Mouse (Mus musculus) MEL (cell line): ENCODE data around the gene Dgat2. TPM values are rescaled to one million over a fixed set of nuclear protein-coding genes. Genes with fewer than 3 reads are reported as not detected.

Experiments used
- DNase-seq: peaks from one replicate; pipeline ENCODE4 v3.0.0; 2011; ENCODE audit warnings: low read depth, low spot score
- H3K27ac ChIP-seq: 2 replicates; pipeline ENCODE4 v1.5.1; 2012; ENCODE audit warnings: low read depth, mild to moderate bottlenecking, control low read depth, low read length, moderate library complexity; ENCODE audit not compliant: control insufficient read depth
- H3K27me3 ChIP-seq, 2 experiments: fragments of 150-350 bp in 1 of 2; sonication (generic) in 1 of 2; 2 replicates each; pipeline ENCODE4 v1.6.1; 2012; ENCODE audit warnings: low read length in 2 of 2, mild to moderate bottlenecking in 2 of 2, improper control_type of control experiment in 1 of 2, moderate library complexity in 1 of 2; ENCODE audit not compliant: insufficient read depth in 2 of 2, control insufficient read depth in 1 of 2
- H3K36me3 ChIP-seq, 2 experiments: 2 replicates each; pipeline ENCODE4 v1.6.1; 2012 to 2014; ENCODE audit warnings: low read length in 2 of 2, improper control_type of control experiment in 1 of 2, inconsistent platforms in 1 of 2, mild to moderate bottlenecking in 1 of 2; ENCODE audit not compliant: insufficient read depth in 2 of 2, control insufficient read depth in 1 of 2
- H3K4me1 ChIP-seq, 2 experiments: fragments of 150-350 bp in 1 of 2; sonication (generic) in 1 of 2; 2 replicates each; pipeline ENCODE4 v1.6.1; 2012; ENCODE audit warnings: low read length in 2 of 2, improper control_type of control experiment in 1 of 2, mild to moderate bottlenecking in 1 of 2; ENCODE audit not compliant: insufficient read depth in 2 of 2, control insufficient read depth in 1 of 2
- H3K4me3 ChIP-seq, 2 experiments: fragments of 150-350 bp in 1 of 2; sonication (generic) in 1 of 2; 2 replicates each; pipeline ENCODE4 v1.5.1; 2012; ENCODE audit warnings: low read depth in 2 of 2, low read length in 2 of 2, mild to moderate bottlenecking in 2 of 2, moderate library complexity in 2 of 2, control low read depth in 1 of 2, improper control_type of control experiment in 1 of 2; ENCODE audit not compliant: control insufficient read depth in 1 of 2, insufficient read depth in 1 of 2
- H3K79me2 ChIP-seq: 2 replicates; pipeline ENCODE4 v1.6.1; 2012; ENCODE audit warnings: mild to moderate bottlenecking, low read length, moderate library complexity; ENCODE audit not compliant: control insufficient read depth, poor library complexity, insufficient read depth
- H3K9ac ChIP-seq: 2 replicates; pipeline ENCODE4 v1.6.1; 2012; ENCODE audit warnings: low read depth, mild to moderate bottlenecking, control low read depth, low read length, moderate library complexity; ENCODE audit not compliant: control insufficient read depth, poor library complexity, severe bottlenecking
- H3K9me3 ChIP-seq: fragments of 150-350 bp; sonication (generic); replicated peaks from 2 replicates; pipeline ENCODE4 v1.6.1; 2012; ENCODE audit warnings: mild to moderate bottlenecking, low read length, improper control_type of control experiment, moderate library complexity; ENCODE audit not compliant: insufficient read depth
- CTCF ChIP-seq, 3 experiments: IDR thresholded peaks in 2 of 3; conservative IDR thresholded peaks in 1 of 3; 2 replicates each; pipeline ENCODE4 v1.5.1; 2011 to 2012; ENCODE audit warnings: low read length in 3 of 3, low read depth in 2 of 3, mild to moderate bottlenecking in 2 of 3, improper control_type of control experiment in 1 of 3, inconsistent platforms in 1 of 3, mixed read lengths in 1 of 3, moderate library complexity in 1 of 3; ENCODE audit not compliant: control insufficient read depth in 1 of 3, insufficient read depth in 1 of 3, poor library complexity in 1 of 3, severe bottlenecking in 1 of 3
- E2F4 ChIP-seq: IDR thresholded peaks from 2 replicates; pipeline ENCODE4 v1.6.1; 2011; ENCODE audit warnings: low read depth, low read length, improper control_type of control experiment, borderline replicate concordance
- ETS1 ChIP-seq: IDR thresholded peaks from 2 replicates; pipeline ENCODE4 v1.6.1; 2012; ENCODE audit warnings: low read depth, mild to moderate bottlenecking, inconsistent platforms, low read length, improper control_type of control experiment, moderate library complexity
- GABPA ChIP-seq: IDR thresholded peaks from 2 replicates; pipeline ENCODE4 v1.6.1; 2012; ENCODE audit warnings: low read depth, mild to moderate bottlenecking, inconsistent platforms, low read length, improper control_type of control experiment, moderate library complexity
- JUND ChIP-seq: IDR thresholded peaks from 2 replicates; pipeline ENCODE4 v1.6.1; 2011; ENCODE audit warnings: low read depth, mild to moderate bottlenecking, improper control_type of control experiment, low read length
- MAFK ChIP-seq: IDR thresholded peaks from 2 replicates; pipeline ENCODE4 v1.6.1; 2011; ENCODE audit warnings: low read depth, mild to moderate bottlenecking, low read length, improper control_type of control experiment, borderline replicate concordance
- MAX ChIP-seq: IDR thresholded peaks from 2 replicates; pipeline ENCODE4 v1.6.1; 2011; ENCODE audit warnings: low read length, improper control_type of control experiment
- MAZ ChIP-seq: IDR thresholded peaks from 2 replicates; pipeline ENCODE4 v1.6.1; 2012; ENCODE audit warnings: low read depth, mild to moderate bottlenecking, inconsistent platforms, low read length, improper control_type of control experiment
- MEF2A ChIP-seq: IDR thresholded peaks from 2 replicates; pipeline ENCODE4 v1.6.1; 2014; ENCODE audit warnings: low read depth, mild to moderate bottlenecking, inconsistent platforms, low read length, improper control_type of control experiment; ENCODE audit not compliant: poor library complexity, insufficient replicate concordance, severe bottlenecking; ENCODE audit errors: extremely low read depth
- MXI1 ChIP-seq: IDR thresholded peaks from 2 replicates; pipeline ENCODE4 v1.6.1; 2011; ENCODE audit warnings: mild to moderate bottlenecking, low read depth, low read length, improper control_type of control experiment
- MYB ChIP-seq: IDR thresholded peaks from 2 replicates; pipeline ENCODE4 v1.6.1; 2011; ENCODE audit warnings: mild to moderate bottlenecking, low read depth, low read length, improper control_type of control experiment
- MYC ChIP-seq: IDR thresholded peaks from 2 replicates; pipeline ENCODE4 v1.6.1; 2011; ENCODE audit warnings: low read depth, mild to moderate bottlenecking, low read length, improper control_type of control experiment, moderate library complexity
- NELFE ChIP-seq: IDR thresholded peaks from 2 replicates; pipeline ENCODE4 v1.6.1; 2011; ENCODE audit warnings: low read depth, low read length, improper control_type of control experiment
- NRF1 ChIP-seq: IDR thresholded peaks from 2 replicates; pipeline ENCODE4 v1.6.1; 2014; ENCODE audit warnings: low read depth, mild to moderate bottlenecking, inconsistent platforms, low read length, improper control_type of control experiment, moderate library complexity; ENCODE audit not compliant: poor library complexity, insufficient read depth, severe bottlenecking
- POLR2A ChIP-seq, 2 experiments: IDR thresholded peaks; 2 replicates each; pipeline ENCODE4 v1.6.1; 2011 to 2012; ENCODE audit warnings: low read length in 2 of 2, mild to moderate bottlenecking in 2 of 2, control low read depth in 1 of 2, improper control_type of control experiment in 1 of 2, low read depth in 1 of 2, moderate library complexity in 1 of 2; ENCODE audit not compliant: control insufficient read depth in 1 of 2, insufficient read depth in 1 of 2, poor library complexity in 1 of 2
- POLR2AphosphoS2 ChIP-seq: IDR thresholded peaks from 2 replicates; pipeline ENCODE4 v1.6.1; 2011; ENCODE audit warnings: low read length, improper control_type of control experiment
- POLR2AphosphoS5 ChIP-seq: IDR thresholded peaks from 2 replicates; pipeline ENCODE4 v1.6.1; 2012; ENCODE audit warnings: low read depth, borderline replicate concordance, mild to moderate bottlenecking, inconsistent platforms, low read length, moderate library complexity, mixed read lengths
- RCOR1 ChIP-seq: IDR thresholded peaks from 2 replicates; pipeline ENCODE4 v1.6.1; 2012; ENCODE audit warnings: low read depth, mild to moderate bottlenecking, inconsistent platforms, low read length, improper control_type of control experiment
- SIN3A ChIP-seq: IDR thresholded peaks from 2 replicates; pipeline ENCODE4 v1.6.1; 2012; ENCODE audit warnings: low read length, improper control_type of control experiment, inconsistent platforms
- SMC3 ChIP-seq: IDR thresholded peaks from 2 replicates; pipeline ENCODE4 v1.6.1; 2011; ENCODE audit warnings: low read depth, low read length, improper control_type of control experiment
- TAL1 ChIP-seq: IDR thresholded peaks from 2 replicates; pipeline ENCODE4 v1.6.1; 2012; ENCODE audit warnings: mild to moderate bottlenecking, inconsistent platforms, low read length, moderate library complexity, mixed read lengths
- TBP ChIP-seq: IDR thresholded peaks from 2 replicates; pipeline ENCODE4 v1.8.0; 2011; ENCODE audit warnings: low read depth, low read length, improper control_type of control experiment
- UBTF ChIP-seq: IDR thresholded peaks from 2 replicates; pipeline ENCODE4 v1.6.1; 2012; ENCODE audit warnings: low read depth, mild to moderate bottlenecking, inconsistent platforms, low read length, improper control_type of control experiment, moderate library complexity, borderline replicate concordance; ENCODE audit not compliant: insufficient read depth
- USF1 ChIP-seq: IDR thresholded peaks from 2 replicates; pipeline ENCODE4 v1.6.1; 2014; ENCODE audit warnings: low read depth, mild to moderate bottlenecking, inconsistent platforms, low read length, improper control_type of control experiment, moderate library complexity
- USF2 ChIP-seq, 2 experiments: IDR thresholded peaks; 2 replicates each; pipeline ENCODE4 v1.6.1; 2011 to 2012; ENCODE audit warnings: improper control_type of control experiment in 2 of 2, low read length in 2 of 2, borderline replicate concordance in 1 of 2, inconsistent platforms in 1 of 2, low read depth in 1 of 2, mild to moderate bottlenecking in 1 of 2; ENCODE audit not compliant: insufficient read depth in 1 of 2
- ZNF384 ChIP-seq: IDR thresholded peaks from 2 replicates; pipeline ENCODE4 v1.6.1; 2012; ENCODE audit warnings: low read depth, mild to moderate bottlenecking, inconsistent platforms, low read length, improper control_type of control experiment
- polyA plus RNA-seq, 2 experiments: library from polyadenylated mRNA; stranded (reverse) in 1 of 2; unstranded in 1 of 2; fragments of >175 nt in 1 of 2; fragments of >200 nt in 1 of 2; gene quantifications; 2 replicates each; pipeline versions ENCODE4 v1.2.1 to v1.2.4; 2012; ENCODE audit warnings: low replicate concordance in 2 of 2, low read depth in 1 of 2; ENCODE audit not compliant: insufficient read length in 2 of 2, insufficient read depth in 1 of 2, missing spikeins in 1 of 2
- total RNA-seq: library from RNA; depleted of rRNA; stranded (reverse); fragments of 300-350 nt; gene quantifications from 2 replicates; pipeline ENCODE4 v1.2.3, GENCODE M21; 2012

The Dgat2 gene
- total and polyA plus RNA-seq, 3 experiments: 4.1 to 7.7 TPM; not detected in 1

DNA sequence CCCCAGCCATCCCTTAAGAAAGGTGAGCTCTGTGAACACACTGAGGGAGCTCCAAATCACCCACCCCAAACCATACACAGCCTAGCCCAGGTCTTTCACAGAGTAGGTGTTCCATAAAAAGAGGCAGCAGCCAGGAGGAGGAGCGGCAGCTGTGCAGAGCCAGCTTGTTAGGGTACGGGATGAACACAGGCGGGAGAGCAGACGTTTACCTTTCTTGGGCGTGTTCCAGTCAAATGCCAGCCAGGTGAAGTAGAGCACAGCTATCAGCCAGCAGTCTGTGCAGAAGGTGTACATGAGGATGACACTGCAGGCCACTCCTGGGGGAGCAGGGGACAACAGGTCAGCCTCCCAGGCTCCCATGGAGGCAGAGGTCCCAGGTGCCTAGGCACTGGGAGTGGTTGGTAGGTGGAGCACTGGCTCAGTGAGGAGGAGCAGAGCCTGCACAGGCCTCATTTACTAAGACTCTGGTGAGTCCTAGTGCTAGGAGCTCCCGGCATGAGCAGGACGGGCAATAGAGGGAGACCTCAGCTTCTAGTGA lies 17.6 kb downstream of the Dgat2 start:
- Histone ChIP-seq H3K4me3 (no peak overlapping the region), H3K27ac (no peak overlapping the region)
- TF ChIP-seq MYB: no peak
- no peak for TF ChIP-seq ETS1
- no peak for TF ChIP-seq POLR2AphosphoS2
- no peak for TF ChIP-seq CTCF (IDR thresholded peaks at IDR 0.05 in 2 of 3, conservative IDR thresholded peaks at IDR 0.05 in 1 of 3; ENCODE audit: control insufficient read depth in 1 of 3, insufficient read depth in 1 of 3, low read depth in 2 of 3, low read length in 3 of 3, poor library complexity in 1 of 3, severe bottlenecking in 1 of 3)
- TF ChIP-seq E2F4: no peak
- TF ChIP-seq USF2 (IDR thresholded peaks at IDR 0.05; ENCODE audit: borderline replicate concordance in 1 of 2, insufficient read depth in 1 of 2, low read depth in 1 of 2, low read length in 2 of 2): no peak
- TF ChIP-seq MYC: no peak
- TF ChIP-seq NELFE: no peak
- TF ChIP-seq TBP: no peak
- no peak for TF ChIP-seq SIN3A
- no peak for TF ChIP-seq MXI1
- no peak for TF ChIP-seq POLR2AphosphoS5
- no peak for TF ChIP-seq SMC3
- TF ChIP-seq ZNF384: no peak
- no peak for TF ChIP-seq MAFK
- TF ChIP-seq MAX: no peak
- no peak for TF ChIP-seq NRF1
- no peak for TF ChIP-seq UBTF
- no peak for TF ChIP-seq TAL1
- no peak for TF ChIP-seq USF1

DNA sequence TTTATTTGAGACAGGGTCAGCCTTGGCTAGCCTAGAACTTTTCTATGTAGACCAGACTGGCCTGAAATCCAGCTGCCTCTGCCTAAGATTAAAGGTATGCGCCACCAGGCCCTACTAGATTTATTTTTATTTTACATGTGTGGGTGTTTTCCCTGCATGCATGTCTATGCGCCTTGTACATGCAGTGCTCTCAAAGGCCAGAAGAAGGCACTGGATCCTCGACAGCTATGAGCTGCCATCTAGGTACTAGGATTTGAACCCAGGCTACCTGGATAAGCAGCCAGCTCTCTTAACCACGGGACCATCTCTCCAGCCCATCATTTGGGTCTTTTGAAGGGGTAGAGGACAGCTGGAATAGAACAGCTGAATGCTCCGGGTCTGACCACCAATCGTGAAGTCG lies 20.1 kb downstream of the Dgat2 start:
- H3K27me3 ChIP-seq: no peaks in the 10 kb centered on the region

More for the DNA sequence above, 17.6 kb downstream of the Dgat2 start:
- no peak for DNase-seq
- H3K9ac ChIP-seq: no peak overlapping the region
- 0 out of 4 replicates have a peak, but pooled peaks cover 0 to 2% of the 10 kb centered on the region in 2 experiments for H3K36me3 ChIP-seq
- H3K4me1 ChIP-seq: peaks cover 0 to 5% of the 10 kb centered on the region in 2 experiments; a peak in 1 of 4 replicates
- no peaks in the 10 kb centered on the region for H3K79me2 ChIP-seq
- H3K27me3 ChIP-seq: no peaks in the 10 kb centered on the region
- no peaks in the 10 kb centered on the region for H3K9me3 ChIP-seq

More for the DNA sequence above, 20.1 kb downstream of the Dgat2 start:
- Histone ChIP-seq H3K36me3 (0 out of 4 replicates have a peak, but pooled peaks cover 0 to 2% of the 10 kb centered on the region in 2 experiments), H3K27ac (no peak overlapping the region), H3K4me1 (peaks cover 0 to 5% of the 10 kb centered on the region in 2 experiments; a peak in 1 of 4 replicates), H3K4me3 (no peak overlapping the region), H3K9ac (no peak overlapping the region), H3K9me3 (no peaks in the 10 kb centered on the region), H3K79me2 (no peaks in the 10 kb centered on the region)
- TF ChIP-seq MAZ (no peak), SIN3A (no peak), RCOR1 (no peak), SMC3 (no peak), POLR2A (IDR thresholded peaks at IDR 0.05; ENCODE audit: control insufficient read depth in 1 of 2, insufficient read depth in 1 of 2, low read depth in 1 of 2, low read length in 2 of 2, poor library complexity in 1 of 2) (no peak), MAFK (no peak), JUND (no peak), GABPA (no peak), MEF2A (no peak), MYB (no peak)
- no peak for DNase-seq
